Mouse (Mus musculus): ENCODE data around the gene Gm44579.

Gm44579 gene

DNA sequence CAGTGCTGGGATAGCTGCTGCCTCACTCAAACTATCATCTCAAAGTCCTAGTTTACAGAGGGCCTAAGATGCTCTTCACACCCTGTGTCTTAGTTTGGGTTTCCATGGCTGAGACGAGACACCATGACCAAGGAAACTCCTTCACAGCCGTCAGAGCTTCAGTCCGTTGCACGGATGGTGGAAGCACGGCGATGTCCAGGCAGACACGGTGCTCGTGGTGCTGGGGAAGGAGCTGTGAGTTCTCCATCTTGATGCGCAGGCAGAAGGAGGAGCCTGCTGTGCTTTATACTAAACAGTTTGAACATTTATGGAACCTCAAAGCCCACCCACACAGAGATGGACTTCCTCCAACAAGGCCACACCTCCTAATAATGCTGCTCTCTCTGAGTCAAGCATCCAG lies 83.9 kb downstream of the Gm44579 start:
- CTCF ChIA-PET: no interaction called here

All from spleen, embryonic (tissue).